Mouse (Mus musculus) heart, embryonic 10.5 days (tissue): ENCODE results near the gene Gpr171. TPM values are rescaled to one million over a fixed set of nuclear protein-coding genes. Genes with fewer than 3 reads are reported as not detected.
A peak's percentile ranks its signal among the peaks of the same experiment; 100 is the strongest.

ENCODE experiments used
- DNase-seq: peaks from one replicate; pipeline ENCODE4 v3.0.0-alpha.2; 2017; ENCODE audit warnings: low spot score
- H3K27ac ChIP-seq: fragments of 300-500 bp; sonication (generic); 2 replicates; pipeline ENCODE4 v1.5.1; 2016; ENCODE audit warnings: mild to moderate bottlenecking
- H3K27me3 ChIP-seq: fragments of 300-500 bp; sonication (generic); 2 replicates; pipeline ENCODE4 v1.6.1; 2016; ENCODE audit warnings: mild to moderate bottlenecking; ENCODE audit not compliant: poor library complexity, insufficient read depth, severe bottlenecking
- H3K36me3 ChIP-seq: fragments of 300-500 bp; sonication (generic); 2 replicates; pipeline ENCODE4 v1.6.1; 2016; ENCODE audit warnings: mild to moderate bottlenecking, moderate library complexity
- H3K4me1 ChIP-seq: fragments of 300-500 bp; sonication (generic); 2 replicates; pipeline ENCODE4 v1.6.1; 2016; ENCODE audit warnings: mild to moderate bottlenecking
- H3K4me3 ChIP-seq: fragments of 300-500 bp; sonication (generic); 2 replicates; pipeline ENCODE4 v1.5.1; 2016; ENCODE audit warnings: mild to moderate bottlenecking, moderate library complexity
- H3K9me3 ChIP-seq: fragments of 300-500 bp; sonication (generic); 2 replicates; pipeline ENCODE4 v1.6.1; 2016; ENCODE audit warnings: mild to moderate bottlenecking, moderate library complexity
- WGBS: fragments of 180-500 bp; shearing (Covaris S2); methylation state at CpG from one replicate; pipeline ENCODE4 v1.1.7; 2016; 5-methylcytosine and 5-hydroxymethylcytosine counted together
- polyA plus RNA-seq: library from polyadenylated mRNA; unstranded; fragments of >200 nt; fragmentation: Nextera tagmentation; extraction: Ambion mirVana; gene quantifications from 2 replicates; pipeline ENCODE4 v1.2.1, GENCODE M21; 2016

Gene Gpr171
- polyA plus RNA-seq, 1 experiment from 2014 or later, result 1.7 TPM

DNA sequence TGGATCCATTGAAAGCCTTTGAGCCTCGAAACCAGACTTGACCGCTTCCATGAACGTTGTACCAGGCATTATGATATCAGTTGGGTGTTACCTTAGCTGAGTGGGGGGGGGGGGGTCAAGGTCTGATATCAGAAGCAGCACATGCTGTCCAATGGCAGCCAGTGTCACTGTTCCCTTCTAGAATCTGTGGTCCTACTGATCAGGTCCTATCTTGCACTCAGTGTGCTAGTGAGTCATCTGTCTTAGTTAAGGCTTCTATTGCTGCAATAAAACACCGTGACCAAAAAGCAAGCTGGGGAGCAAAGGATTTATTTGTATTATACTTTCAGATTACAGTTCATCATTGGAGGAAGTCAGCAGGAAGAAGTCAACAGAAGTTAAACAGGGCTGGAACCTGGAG is 38.2 kb downstream of the Gpr171 start:
- DNase-seq, result no peak
- H3K27me3 ChIP-seq, result no peaks in the 10 kb centered on the region
- no peaks in the 10 kb centered on the region for H3K9me3 ChIP-seq
- peaks cover 9% of the 10 kb centered on the region for H3K4me1 ChIP-seq
- 0 out of 2 replicates have a peak, but pooled peaks cover 3% of the 10 kb centered on the region for H3K36me3 ChIP-seq
- no peak overlapping the region for H3K4me3 ChIP-seq
- H3K27ac ChIP-seq, result no peak overlapping the region
- 84% methylated on average over 4 of the region's 4 CpGs for WGBS

DNA sequence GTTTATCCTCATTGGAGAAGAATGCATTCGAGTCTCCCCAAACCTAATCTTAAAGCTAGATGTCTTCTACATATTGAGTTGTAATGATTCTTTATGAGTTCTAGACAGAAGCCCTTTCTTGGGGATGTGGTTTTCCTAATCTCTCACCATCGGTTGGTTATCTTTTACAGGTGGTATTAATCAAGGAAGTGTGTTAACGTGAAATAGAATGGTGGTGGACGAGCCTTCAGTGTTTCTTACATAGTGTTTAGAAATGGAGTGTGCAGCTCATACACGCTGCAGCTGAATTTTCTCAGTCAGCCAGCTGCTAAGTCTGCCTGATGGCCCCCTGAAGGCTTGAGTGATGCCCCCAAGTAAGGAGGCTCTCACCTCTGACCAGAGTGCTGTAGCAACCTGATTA is 39.5 kb downstream of the Gpr171 start:
- WGBS, result 72% methylated on average over 5 of the region's 5 CpGs
- H3K27ac ChIP-seq, result no peak overlapping the region

GRCm38 (mm10) chr3:59060131-59060530 is 41.5 kb downstream of the Gpr171 start:
- H3K4me1 ChIP-seq, result peaks cover 11% of the 10 kb centered on the region
- 77% methylated on average over 7 of the region's 7 CpGs for WGBS
- H3K27me3 ChIP-seq, result no peaks in the 10 kb centered on the region
- H3K4me3 ChIP-seq, result no peak overlapping the region
- H3K36me3 ChIP-seq, result 0 out of 2 replicates have a peak, but pooled peaks cover 3% of the 10 kb centered on the region
- no peak for DNase-seq
- H3K9me3 ChIP-seq, result no peaks in the 10 kb centered on the region
- H3K27ac ChIP-seq, result no peak overlapping the region

More for the DNA sequence above, 39.5 kb downstream of the Gpr171 start:
- Histone ChIP-seq H3K27me3 (no peaks in the 10 kb centered on the region), H3K4me3 (no peak overlapping the region), H3K4me1 (peaks cover 8% of the 10 kb centered on the region), H3K9me3 (no peaks in the 10 kb centered on the region), H3K36me3 (0 out of 2 replicates have a peak, but pooled peaks cover 3% of the 10 kb centered on the region)
- DNase-seq, result no peak

- H3K27ac ChIP-seq, result peak overlapping the region; percentile 42; the same call in 1 of the 2 replicates
- H3K4me1 ChIP-seq, result peaks cover 18% of the 10 kb centered on the region
- H3K27me3 ChIP-seq, result no peaks in the 10 kb centered on the region
- peak overlapping the region; percentile 44 for H3K4me3 ChIP-seq
- 0 out of 2 replicates have a peak, but pooled peaks cover 3% of the 10 kb centered on the region for H3K36me3 ChIP-seq
- H3K9me3 ChIP-seq, result no peaks in the 10 kb centered on the region
- peak; percentile 84 for DNase-seq
- WGBS, result under 1% methylated on average over 7 of the region's 7 CpGs
Measured at GRCm38 (mm10) chr3:59059022-59059541, 42.5 kb downstream of the Gpr171 start.

GRCm38 (mm10) chr3:59054834-59055535 is 46.6 kb downstream of the Gpr171 start:
- no peaks in the 10 kb centered on the region for H3K36me3 ChIP-seq
- no peak overlapping the region for H3K27ac ChIP-seq
- no peaks in the 10 kb centered on the region for H3K9me3 ChIP-seq
- peak; percentile 56 for DNase-seq
- H3K4me3 ChIP-seq, result no peak overlapping the region
- 56% methylated on average over 17 of the region's 17 CpGs for WGBS
- peaks cover 18% of the 10 kb centered on the region for H3K4me1 ChIP-seq
- H3K27me3 ChIP-seq, result no peaks in the 10 kb centered on the region

Other genes with a start within 250 kb of the Gpr171 start
- gene Clrn1, start 216.5 kb downstream of the Gpr171 start, polyA plus RNA-seq, result 0.08 and 0.11 TPM in 2 replicates
- 4.3 and 4.5 TPM in 2 replicates for gene Med12l, start 96.0 kb downstream of the Gpr171 start, polyA plus RNA-seq
- gene P2ry14, start 51.8 kb upstream of the Gpr171 start, polyA plus RNA-seq, result 1.4 and 3.4 TPM in 2 replicates
- 0.18 TPM in 1 of 2 replicates, not detected in the other for gene Gpr87, start 93.3 kb upstream of the Gpr171 start, polyA plus RNA-seq
- 0.16 and 0.29 TPM in 2 replicates for gene P2ry13, start 109.1 kb upstream of the Gpr171 start, polyA plus RNA-seq
- gene P2ry12, start 161.1 kb upstream of the Gpr171 start, polyA plus RNA-seq, result 0.30 and 0.73 TPM in 2 replicates
- 1.7 and 2.0 TPM in 2 replicates for gene Igsf10, start 242.6 kb upstream of the Gpr171 start, polyA plus RNA-seq